Mouse (Mus musculus) bone marrow macrophage, adult 2 months (primary cell): ENCODE results near the gene Cyb561d2.

Experiments used
- CTCF ChIP-seq: IDR thresholded peaks from 2 replicates; pipeline ENCODE4 v1.5.1; 2012; ENCODE audit warnings: low read depth, mild to moderate bottlenecking, low read length, moderate library complexity
- POLR2A ChIP-seq: IDR thresholded peaks from 2 replicates; pipeline ENCODE4 v1.6.1; 2012; ENCODE audit warnings: mild to moderate bottlenecking, low read depth, low read length, borderline replicate concordance

DNA sequence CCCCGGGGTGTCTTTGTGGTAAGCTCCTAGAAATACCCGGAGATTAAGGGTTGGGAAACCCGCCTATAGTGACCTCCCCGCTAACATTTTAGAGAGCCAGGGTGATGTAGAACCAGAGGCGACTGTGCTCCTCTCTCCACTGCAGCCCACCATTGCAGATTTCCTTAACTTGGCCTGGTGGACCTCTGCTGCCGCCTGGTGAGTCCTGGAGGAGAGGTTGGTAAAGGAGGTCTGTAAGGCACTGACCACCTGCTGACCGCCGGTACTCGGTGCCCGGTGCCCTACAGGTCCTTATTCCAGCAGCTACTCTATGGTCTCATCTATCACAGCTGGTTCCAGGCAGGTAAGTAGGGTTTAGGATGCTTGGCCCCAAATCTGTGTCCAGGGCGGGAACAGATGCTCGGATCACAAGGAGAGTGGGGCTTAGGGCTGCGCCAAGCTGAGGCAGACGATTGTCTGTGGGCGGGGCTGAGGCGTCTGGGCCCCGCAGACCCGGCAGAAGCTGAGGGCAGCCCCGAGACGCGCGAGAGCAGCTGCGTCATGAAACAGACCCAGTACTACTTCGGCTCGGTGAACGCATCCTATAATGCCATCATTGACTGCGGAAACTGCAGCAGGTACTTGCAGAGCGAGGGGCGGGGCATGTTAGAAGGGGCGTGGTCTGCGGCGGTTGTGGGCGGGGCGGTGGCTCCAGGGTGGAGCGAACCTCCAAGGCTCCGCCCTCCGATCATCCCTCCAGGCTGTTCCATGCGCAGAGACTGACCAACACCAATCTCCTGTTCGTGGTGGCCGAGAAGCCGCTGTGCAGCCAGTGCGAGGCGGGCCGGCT lies 15.6 kb downstream of the Cyb561d2 start:
- TF ChIP-seq POLR2A = no peak
- TF ChIP-seq CTCF = no peak
